Mouse (Mus musculus) limb, embryonic 14.5 days (tissue): Measurements from ENCODE around the gene Icos. TPM values are rescaled to one million over a fixed set of nuclear protein-coding genes. Genes with fewer than 3 reads are reported as not detected.

Experiments used
- ATAC-seq: fragments of 200-750 bp; cut with Nextera tagmentation; 2 replicates; pipeline ENCODE4 v1.8.0; 2017; ENCODE audit warnings: low read depth, moderate number of reproducible peaks, moderate TSS enrichment; ENCODE audit not compliant: low FRiP score
- DNase-seq: peaks from one replicate; pipeline ENCODE4 v3.0.0-alpha.2; 2015; ENCODE audit warnings: low spot score
- H3K27ac ChIP-seq: fragments of 300-500 bp; sonication (generic); replicated peaks from 2 replicates; pipeline ENCODE4 v1.5.1; 2014; ENCODE audit warnings: low read depth, mild to moderate bottlenecking, low read length, moderate library complexity, mixed read lengths
- H3K27me3 ChIP-seq: fragments of 300-500 bp; sonication (generic); 2 replicates; pipeline ENCODE4 v1.6.1; 2014; ENCODE audit warnings: low read length, mixed read lengths; ENCODE audit not compliant: control insufficient read depth, insufficient read depth
- H3K36me3 ChIP-seq: fragments of 300-500 bp; sonication (generic); 2 replicates; pipeline ENCODE4 v1.6.1; 2014; ENCODE audit warnings: mild to moderate bottlenecking, low read length, moderate library complexity, mixed read lengths; ENCODE audit not compliant: control insufficient read depth, insufficient read depth
- H3K4me1 ChIP-seq: fragments of 300-500 bp; sonication (generic); 2 replicates; pipeline ENCODE4 v1.6.1; 2014; ENCODE audit warnings: antibody characterized with exemption, low read length, mixed read lengths; ENCODE audit not compliant: control insufficient read depth, insufficient read depth
- H3K4me2 ChIP-seq: fragments of 300-500 bp; sonication (generic); replicated peaks from 2 replicates; pipeline ENCODE4 v1.6.1; 2014; ENCODE audit warnings: low read depth, mild to moderate bottlenecking, low read length, moderate library complexity; ENCODE audit not compliant: severe bottlenecking
- H3K4me3 ChIP-seq: fragments of 300-500 bp; sonication (generic); replicated peaks from 2 replicates; pipeline ENCODE4 v1.5.1; 2014; ENCODE audit warnings: low read length
- H3K9ac ChIP-seq: fragments of 300-500 bp; sonication (generic); 2 replicates; pipeline ENCODE4 v1.6.1; 2014; ENCODE audit warnings: mild to moderate bottlenecking, low read depth, low read length, moderate library complexity; ENCODE audit not compliant: severe bottlenecking
- H3K9me3 ChIP-seq: fragments of 300-500 bp; sonication (generic); 2 replicates; pipeline ENCODE4 v1.6.1; 2016; ENCODE audit warnings: low read length; ENCODE audit not compliant: control insufficient read depth
- POLR2A ChIP-seq: fragments of 200-500 bp; IDR thresholded peaks from 2 replicates; pipeline ENCODE4 v1.8.0; 2012; ENCODE audit warnings: inconsistent platforms, mild to moderate bottlenecking, moderate library complexity, borderline replicate concordance; ENCODE audit not compliant: insufficient read depth, insufficient read length; ENCODE audit errors: extremely low read depth
- WGBS: fragments of 180-500 bp; shearing (Covaris S2); extraction: QIAGEN DNeasy Blood & Tissue Kit; methylation state at CpG from one replicate; pipeline ENCODE4 v1.1.7; 2014; 5-methylcytosine and 5-hydroxymethylcytosine counted together
- polyA plus RNA-seq, 2 experiments: library from polyadenylated mRNA; depleted of rRNA in 1 of 2; stranded (reverse) in 1 of 2; unstranded in 1 of 2; fragments of >200 nt; fragmentation: Nextera tagmentation in 1 of 2; extraction: Ambion mirVana in 1 of 2; gene quantifications; 2 replicates each; pipeline versions ENCODE4 v1.2.1 to v1.2.3; 2012 to 2014

Gene Icos
- polyA plus RNA-seq (2012; rRNA removed) = 0.54 and 0.62 TPM in 2 replicates
- polyA plus RNA-seq (2014; fragmentation: Nextera tagmentation; extraction: Ambion mirVana) = 0.65 and 0.77 TPM in 2 replicates

GRCm38 (mm10) chr1:60977641-60978040 lies at the start of gene Icos:
Icos (plus strand) TSS chr1:60977927.
- Histone ChIP-seq H3K27me3 (no peaks in the 10 kb centered on the region), H3K4me2 (no peak within 1 kb of the TSS), H3K9me3 (no peaks in the 10 kb centered on the region), H3K27ac (no peak within 1 kb of the TSS), H3K4me1 (no peaks in the 10 kb centered on the region), H3K36me3 (no peaks in the 10 kb centered on the region), H3K4me3 (no peak within 1 kb of the TSS), H3K9ac (no peak within 1 kb of the TSS)
- no peak for ATAC-seq
- 82% methylated on average over 6 of the region's 6 CpGs for WGBS
- DNase-seq = no peak
- no peak for TF ChIP-seq POLR2A

GRCm38 (mm10) chr1:60929036-60929435 lies 48.7 kb upstream of the Icos start:
- H3K27ac ChIP-seq = no peak overlapping the region
- H3K27me3 ChIP-seq = no peaks in the 10 kb centered on the region
- no peak overlapping the region for H3K9ac ChIP-seq
- ATAC-seq = no peak
- no peaks in the 10 kb centered on the region for H3K4me1 ChIP-seq
- DNase-seq = no peak
- no peak overlapping the region for H3K4me2 ChIP-seq
- H3K4me3 ChIP-seq = no peak overlapping the region
- no peaks in the 10 kb centered on the region for H3K36me3 ChIP-seq
- WGBS = 93% methylated on average over 3 of the region's 3 CpGs
- no peaks in the 10 kb centered on the region for H3K9me3 ChIP-seq
- TF ChIP-seq POLR2A = no peak

- H3K4me3 ChIP-seq = no peak overlapping the region
- no peak overlapping the region for H3K4me2 ChIP-seq
- no peak overlapping the region for H3K9ac ChIP-seq
- DNase-seq = no peak
- TF ChIP-seq POLR2A = no peak
- H3K9me3 ChIP-seq = no peaks in the 10 kb centered on the region
- no peak for ATAC-seq
- no peaks in the 10 kb centered on the region for H3K4me1 ChIP-seq
- 76% methylated on average over 7 of the region's 7 CpGs for WGBS
- H3K27me3 ChIP-seq = no peaks in the 10 kb centered on the region
- H3K27ac ChIP-seq = no peak overlapping the region
- H3K36me3 ChIP-seq = no peaks in the 10 kb centered on the region
Observed at GRCm38 (mm10) chr1:60930397-60930796, 47.3 kb upstream of the Icos start.

GRCm38 (mm10) chr1:60935968-60936581 lies 41.7 kb upstream of the Icos start:
- Histone ChIP-seq H3K36me3 (no peaks in the 10 kb centered on the region), H3K27me3 (no peaks in the 10 kb centered on the region), H3K9me3 (no peaks in the 10 kb centered on the region), H3K4me2 (no peak overlapping the region), H3K27ac (no peak overlapping the region), H3K4me1 (0 out of 2 replicates have a peak, but pooled peaks cover 2% of the 10 kb centered on the region), H3K9ac (no peak overlapping the region), H3K4me3 (no peak overlapping the region)
- DNase-seq (peak; percentile 59), ATAC-seq (peak; percentile 81; the same call in 1 of the 2 replicates)
- WGBS = 26% methylated on average over 8 of the region's 8 CpGs
- TF ChIP-seq POLR2A = no peak

GRCm38 (mm10) chr1:60936963-60937711 lies 40.6 kb upstream of the Icos start:
- Histone ChIP-seq H3K27me3 (no peaks in the 10 kb centered on the region), H3K9me3 (no peaks in the 10 kb centered on the region), H3K36me3 (no peaks in the 10 kb centered on the region), H3K4me1 (0 out of 2 replicates have a peak, but pooled peaks cover 2% of the 10 kb centered on the region), H3K4me2 (no peak overlapping the region), H3K27ac (no peak overlapping the region), H3K9ac (no peak overlapping the region), H3K4me3 (no peak overlapping the region)
- 68% methylated on average over 6 of the region's 6 CpGs for WGBS
- DNase-seq (no peak), ATAC-seq (no peak)
- TF ChIP-seq POLR2A = no peak
